Mouse (Mus musculus): ENCODE results near the gene Naip1.
"Not testable (repeated sequence)": the region's sequence is repeated elsewhere in the genome, so short reads cannot be mapped to it uniquely, and the experiment has no call there.

Naip1 gene

DNA sequence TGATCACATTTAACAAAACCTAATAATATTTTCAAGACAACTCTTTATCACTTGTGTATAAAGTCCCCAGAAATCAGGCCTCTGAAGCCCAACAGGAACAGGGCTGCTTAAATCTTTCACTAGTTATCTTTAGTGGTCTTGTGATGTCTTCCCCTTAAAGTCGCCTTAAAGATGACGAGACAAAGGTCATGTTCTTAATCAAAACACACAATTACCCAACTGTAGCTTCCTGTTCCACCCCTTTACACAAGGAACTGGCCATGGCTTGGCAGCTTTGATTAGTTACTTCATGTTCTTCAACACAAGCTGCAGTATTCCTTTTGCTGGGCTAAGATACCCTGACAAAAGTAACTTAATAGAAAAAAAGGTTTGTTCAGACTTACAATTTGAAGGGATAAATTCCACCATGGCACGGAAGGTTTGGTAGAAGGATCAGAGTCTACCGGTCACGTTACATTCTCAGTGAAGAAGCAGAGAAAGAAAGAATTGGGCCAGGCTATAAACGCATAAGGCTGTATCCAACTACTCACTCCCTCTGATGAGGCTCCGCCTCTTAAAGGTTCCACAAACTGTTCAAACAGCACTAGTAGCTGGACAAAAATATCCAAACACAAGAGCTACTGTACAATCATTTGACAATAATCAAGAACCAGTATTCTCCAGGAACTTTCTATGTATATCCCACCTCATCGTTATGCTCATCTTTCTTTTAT is at the start of gene Naip1:
Gene Naip1 (minus strand): TSS at position 455 of the 713 bp plus-strand sequence.
- DNase-seq, result not testable (repeated sequence)

DNA sequence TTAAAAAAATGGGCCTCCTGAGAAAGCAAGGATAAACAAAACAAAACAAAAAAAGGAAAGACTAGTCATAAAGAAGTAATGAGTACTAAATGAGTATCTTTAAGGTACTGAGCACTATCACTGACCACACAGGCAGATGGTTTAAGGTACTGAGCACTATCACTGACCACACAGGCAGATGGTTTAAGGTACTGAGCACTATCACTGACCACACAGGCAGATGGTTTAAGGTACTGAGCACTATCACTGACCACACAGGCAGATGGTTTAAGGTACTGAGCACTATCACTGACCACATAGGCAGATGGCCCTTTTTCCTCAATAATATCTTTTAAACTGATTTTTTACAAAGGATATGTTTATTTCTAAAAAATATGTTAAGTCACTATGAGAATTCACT is 47.0 kb upstream of the Naip1 start:
- DNase-seq, result not testable (repeated sequence)

GRCm38 (mm10) chr13:100495337-100495736 is 42.7 kb upstream of the Naip1 start:
- no peak for DNase-seq

DNA sequence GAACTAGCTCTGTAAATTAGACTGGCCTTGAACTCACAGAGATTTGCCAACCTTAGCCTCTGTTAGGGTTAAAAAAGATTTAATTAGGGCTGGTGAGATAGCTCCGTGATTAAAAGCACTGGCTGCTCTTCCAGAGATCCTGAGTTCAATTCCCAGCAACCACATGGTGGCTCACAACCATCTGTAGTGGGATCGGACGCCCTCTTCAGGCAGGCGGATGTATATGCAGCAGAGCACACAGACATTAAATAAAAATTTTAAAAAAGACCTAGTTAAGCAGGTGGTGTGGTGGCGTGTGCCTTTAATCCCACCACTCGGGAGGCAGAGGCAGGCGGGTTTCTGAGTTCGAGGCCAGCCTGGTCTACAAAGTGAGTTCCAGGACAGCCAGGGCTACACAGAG is 41.7 kb upstream of the Naip1 start:
- DNase-seq, result peak in 1 of 2 experiments; percentile 26

- no peak for DNase-seq
Observed at GRCm38 (mm10) chr13:100493313-100493712, 40.6 kb upstream of the Naip1 start.

GRCm38 (mm10) chr13:100492061-100492787 is 39.6 kb upstream of the Naip1 start, which contains the start of gene Gtf2h2:
TSS of gene Gtf2h2 (minus strand) at chr13:100492579.
- peak; percentile 94 to 95 for DNase-seq

- no peak for DNase-seq
Observed at GRCm38 (mm10) chr13:100491623-100492022, 39.0 kb upstream of the Naip1 start.

DNA sequence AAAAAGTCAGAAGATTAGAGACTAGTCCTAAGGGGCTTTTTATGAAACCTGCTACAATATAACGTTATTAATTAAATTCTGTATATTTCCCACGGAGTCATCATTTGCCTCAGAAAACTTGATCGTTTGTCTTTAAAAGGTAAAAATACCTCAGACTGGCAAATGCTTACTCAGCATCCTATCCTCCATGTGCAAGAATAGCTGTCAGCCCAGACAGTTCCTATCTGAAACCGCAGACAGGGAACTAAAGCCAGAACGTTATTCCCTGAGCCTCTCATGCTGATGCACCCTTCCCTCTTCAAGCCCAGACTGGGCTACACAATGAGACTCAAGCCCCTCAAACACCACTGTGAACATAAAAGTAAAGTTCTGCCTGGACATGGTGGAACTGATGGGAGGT is 37.8 kb upstream of the Naip1 start:
- no peak for DNase-seq

- no peak for DNase-seq
Observed at GRCm38 (mm10) chr13:100483610-100484009, 30.9 kb upstream of the Naip1 start.

GRCm38 (mm10) chr13:100463527-100464222 is 11.0 kb upstream of the Naip1 start:
- DNase-seq, result no peak

DNA sequence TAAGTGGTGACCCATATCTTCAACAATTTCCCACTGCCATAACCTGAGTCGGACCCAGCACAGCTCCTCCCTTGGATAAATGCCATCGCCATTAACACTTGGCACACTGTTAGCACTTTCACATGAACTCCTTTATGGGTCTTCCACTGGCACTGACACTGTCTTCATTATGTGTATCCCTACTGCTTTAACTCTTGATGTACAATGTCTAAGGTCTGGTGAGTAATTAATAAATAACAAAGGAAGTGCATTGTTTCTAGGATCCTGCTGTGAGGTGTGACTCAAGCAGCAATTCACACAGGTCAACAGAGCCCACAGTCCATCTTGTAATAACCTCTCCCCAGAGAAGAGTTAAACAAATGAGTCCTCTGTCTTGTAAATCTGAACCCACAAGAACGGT is 8.7 kb upstream of the Naip1 start:
- DNase-seq, result no peak

- DNase-seq, result no peak
Observed at GRCm38 (mm10) chr13:100449495-100449894, 3.2 kb downstream of the Naip1 start.

DNA sequence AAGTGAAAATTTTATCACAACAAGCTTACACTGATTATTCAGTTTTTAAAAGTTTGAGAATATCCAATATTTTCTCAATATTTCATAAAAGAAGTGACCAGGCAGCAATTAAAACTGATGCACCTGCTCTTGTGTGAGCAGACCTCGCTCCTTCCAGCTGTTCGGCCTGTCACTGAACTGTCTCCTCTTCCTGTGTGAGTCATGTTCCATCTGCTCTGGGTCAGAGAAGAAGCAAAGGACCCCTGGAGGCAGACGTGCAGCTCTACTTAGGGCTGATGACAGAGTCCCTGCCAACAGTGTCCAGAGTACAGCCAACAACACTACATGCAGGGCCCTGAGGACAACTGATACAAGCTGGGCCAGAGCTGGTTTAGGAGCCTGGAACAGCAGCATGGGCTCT is 12.6 kb downstream of the Naip1 start:
- no peak for DNase-seq

DNA sequence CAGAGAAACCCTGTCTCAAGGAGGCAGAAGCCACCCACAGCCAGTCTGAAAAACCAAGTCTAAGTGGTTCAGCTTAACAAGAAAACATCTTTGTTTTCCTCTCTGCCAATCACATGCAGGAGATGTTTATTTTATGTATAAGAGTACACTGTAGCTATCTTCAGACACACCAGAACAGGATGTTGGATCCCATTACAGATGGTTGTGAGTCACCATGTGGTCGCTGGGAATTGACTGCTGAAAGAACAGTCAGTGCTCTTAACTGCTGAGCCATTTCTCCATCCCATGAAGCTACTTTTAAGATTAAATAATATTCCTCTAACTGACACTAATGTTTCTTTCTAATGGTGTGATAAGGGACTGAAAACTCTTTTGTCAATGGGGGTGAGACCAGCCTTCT is 14.0 kb downstream of the Naip1 start:
- no peak for DNase-seq

DNA sequence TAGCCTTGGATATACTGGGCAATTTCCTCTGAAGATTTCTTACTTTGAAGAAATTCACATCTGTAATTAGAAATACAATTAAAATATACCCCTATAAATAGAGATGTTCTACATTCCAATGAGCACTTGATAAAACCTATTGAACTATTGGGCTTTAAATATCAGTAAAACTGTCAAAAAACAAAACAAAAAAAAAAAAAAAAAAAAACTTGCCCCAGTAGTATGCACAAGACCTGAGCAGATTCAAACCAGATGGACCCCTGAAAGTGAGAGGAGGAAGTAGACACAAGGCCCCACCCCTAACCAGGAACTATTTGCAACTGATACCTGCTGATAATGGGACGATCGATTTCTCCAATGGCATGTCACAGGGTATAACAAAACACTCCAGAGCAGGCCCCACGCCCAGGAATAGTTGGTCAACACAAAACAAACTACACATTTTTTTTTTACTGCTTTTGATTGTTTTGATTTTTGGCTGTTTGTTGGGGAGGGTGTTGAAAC is 15.3 kb downstream of the Naip1 start:
- no peak for DNase-seq

DNA sequence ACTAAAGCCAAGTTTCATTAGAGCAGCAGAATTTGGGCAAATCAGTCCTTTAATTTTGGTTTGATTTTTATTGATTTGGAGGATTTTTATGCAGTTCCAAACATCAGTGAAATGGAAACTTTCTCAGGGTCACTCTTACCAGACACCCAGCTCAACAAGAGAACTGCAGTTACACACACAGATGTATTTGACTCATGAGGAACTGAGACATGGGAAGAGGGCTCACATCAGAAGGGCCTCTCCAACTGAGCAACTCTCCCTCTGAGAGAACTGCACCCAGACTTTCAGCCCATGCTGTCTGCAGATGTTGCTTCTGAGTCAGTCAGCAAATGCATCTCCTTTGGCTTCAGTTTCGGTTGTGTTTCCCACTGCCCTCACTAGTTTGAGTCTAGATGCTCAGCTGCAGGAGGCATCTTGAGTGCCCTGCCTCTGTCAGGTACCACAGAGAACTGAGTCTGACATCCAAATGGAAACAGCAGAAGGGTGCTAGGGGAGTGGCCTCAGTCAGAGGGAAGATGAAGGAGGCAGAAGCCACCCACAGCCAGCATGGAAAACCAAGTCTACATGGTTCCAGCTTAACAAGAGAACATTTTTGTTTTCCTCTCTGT is 16.0 kb downstream of the Naip1 start:
- not testable (repeated sequence) for DNase-seq

DNA sequence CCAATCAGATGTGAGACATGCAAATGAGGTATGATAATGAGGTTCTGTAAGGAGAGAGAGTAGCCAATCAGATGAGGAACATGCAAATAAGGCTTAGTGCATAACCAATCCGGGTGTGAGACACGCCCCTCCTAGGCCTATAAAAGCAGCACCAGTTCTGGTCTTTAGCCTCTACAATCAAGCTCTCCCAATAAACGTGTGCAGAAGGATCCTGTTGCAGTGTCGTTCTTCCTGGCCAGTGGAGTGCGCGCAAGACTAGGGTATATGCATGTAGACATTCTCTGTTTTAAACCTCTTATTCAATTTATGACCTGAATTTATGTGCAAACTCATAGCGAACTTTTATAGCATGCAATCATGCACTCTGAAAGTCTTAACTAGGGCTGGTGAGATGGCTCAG is 32.7 kb downstream of the Naip1 start:
- not testable (repeated sequence) for DNase-seq

GRCm38 (mm10) chr13:100414428-100414827 is 38.2 kb downstream of the Naip1 start:
- DNase-seq, result no peak

DNA sequence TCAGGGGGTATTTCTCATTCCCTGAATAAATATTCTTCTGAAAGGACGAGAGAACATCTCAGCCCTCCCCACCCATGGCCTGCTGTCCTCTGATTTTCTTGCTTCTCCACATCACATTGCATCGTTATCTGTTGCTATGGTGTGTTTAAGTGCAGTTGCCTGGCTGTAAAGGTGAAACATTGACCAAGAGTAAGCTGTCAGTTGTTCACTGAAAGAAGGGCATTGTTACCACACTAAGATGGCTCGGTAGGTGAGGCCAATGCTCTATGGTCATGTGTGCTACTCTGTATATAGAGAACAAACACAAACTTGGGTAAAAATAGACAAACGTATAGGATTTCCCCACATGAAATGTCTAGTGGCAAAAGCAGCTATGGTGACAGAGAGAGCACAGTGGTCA is 42.8 kb downstream of the Naip1 start:
- no peak for DNase-seq

DNA sequence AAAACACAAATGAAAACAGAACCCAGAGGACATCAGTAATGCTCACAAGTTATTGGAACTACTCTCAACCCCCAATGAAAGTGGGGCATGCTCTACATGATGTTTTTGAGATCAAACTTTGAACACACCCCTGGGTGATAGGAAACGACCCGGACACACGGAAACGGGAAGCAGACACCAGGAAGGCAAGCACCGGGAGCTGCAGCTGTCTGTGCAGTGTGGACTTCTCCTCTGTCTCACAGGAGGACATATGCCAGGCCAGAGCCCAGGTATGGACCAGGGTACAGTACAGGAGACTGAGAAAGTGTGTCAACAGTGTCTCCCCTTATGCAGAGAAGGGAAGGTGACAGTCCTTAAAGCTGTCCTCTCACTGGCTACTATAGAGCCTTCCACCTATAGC is 43.5 kb downstream of the Naip1 start:
- DNase-seq, result no peak

- DNase-seq, result no peak
Observed at GRCm38 (mm10) chr13:100408242-100408641, 44.4 kb downstream of the Naip1 start.

GRCm38 (mm10) chr13:100402930-100403637 is 49.6 kb downstream of the Naip1 start:
- DNase-seq, result not testable (repeated sequence)
